Mouse (Mus musculus) heart, embryonic 11.5 days (tissue): ENCODE results near the gene Tmcc3. TPM values are rescaled to one million over a fixed set of nuclear protein-coding genes. Genes with fewer than 3 reads are reported as not detected.

Experiments used
- ATAC-seq: fragments of 200-750 bp; cut with Nextera tagmentation; replicated peaks from 2 replicates; pipeline ENCODE4 v1.8.0; 2017; ENCODE audit warnings: moderate library complexity; ENCODE audit not compliant: insufficient number of reproducible peaks, low FRiP score, low TSS enrichment
- H3K27ac ChIP-seq: fragments of 300-500 bp; sonication (generic); 2 replicates; pipeline ENCODE4 v1.5.1; 2014; ENCODE audit warnings: mild to moderate bottlenecking, low read depth, low read length
- H3K27me3 ChIP-seq: fragments of 300-500 bp; sonication (generic); 2 replicates; pipeline ENCODE4 v1.6.1; 2014; ENCODE audit warnings: mild to moderate bottlenecking, low read length, mixed read lengths; ENCODE audit not compliant: control insufficient read depth, insufficient read depth
- H3K36me3 ChIP-seq: fragments of 300-500 bp; sonication (generic); 2 replicates; pipeline ENCODE4 v1.6.1; 2014; ENCODE audit warnings: mild to moderate bottlenecking, low read length, moderate library complexity, mixed read lengths; ENCODE audit not compliant: control insufficient read depth, insufficient read depth
- H3K4me1 ChIP-seq: fragments of 300-500 bp; sonication (generic); 2 replicates; pipeline ENCODE4 v1.6.1; 2014; ENCODE audit warnings: low read length; ENCODE audit not compliant: control insufficient read depth, insufficient read depth
- H3K4me2 ChIP-seq: fragments of 300-500 bp; sonication (generic); 2 replicates; pipeline ENCODE4 v1.6.1; 2014; ENCODE audit warnings: mild to moderate bottlenecking, moderate library complexity
- H3K4me3 ChIP-seq: fragments of 300-500 bp; sonication (generic); 2 replicates; pipeline ENCODE4 v1.5.1; 2014; ENCODE audit warnings: low read depth, low read length
- H3K9ac ChIP-seq: fragments of 300-500 bp; sonication (generic); 2 replicates; pipeline ENCODE4 v1.6.1; 2014; ENCODE audit warnings: mild to moderate bottlenecking, low read depth, low read length, moderate library complexity
- H3K9me3 ChIP-seq: fragments of 300-500 bp; sonication (generic); replicated peaks from 2 replicates; pipeline ENCODE4 v1.6.1; 2016; ENCODE audit warnings: low read length; ENCODE audit not compliant: control insufficient read depth
- WGBS: fragments of 180-500 bp; shearing (Covaris S2); extraction: QIAGEN DNeasy Blood & Tissue Kit; methylation state at CpG from one replicate; pipeline ENCODE4 v1.1.7; 2014; ENCODE audit not compliant: insufficient replicate concordance; 5-methylcytosine and 5-hydroxymethylcytosine counted together
- polyA plus RNA-seq: library from polyadenylated mRNA; unstranded; fragments of >200 nt; fragmentation: Nextera tagmentation; extraction: Ambion mirVana; gene quantifications from 2 replicates; pipeline ENCODE4 v1.2.1, GENCODE M21; 2014

Gene Tmcc3
- polyA plus RNA-seq, 1 experiment from 2014 or later: 10.9 TPM

- H3K4me1 ChIP-seq: no peaks in the 10 kb centered on the region
- WGBS: 59% methylated on average over 6 of the region's 6 CpGs
- ATAC-seq: no peak
These were observed 97.9 kb downstream of the Tmcc3 start for GRCm38 (mm10) chr10:94409661-94410060.

GRCm38 (mm10) chr10:94411594-94411993 lies 99.8 kb downstream of the Tmcc3 start:
- Histone ChIP-seq H3K4me2 (no peak overlapping the region), H3K4me3 (no peak overlapping the region), H3K27me3 (peaks cover 2% of the 10 kb centered on the region; the same call in 1 of the 2 replicates), H3K27ac (no peak overlapping the region), H3K36me3 (no peaks in the 10 kb centered on the region), H3K9ac (no peak overlapping the region), H3K4me1 (no peaks in the 10 kb centered on the region), H3K9me3 (no peaks in the 10 kb centered on the region)
- WGBS: 80% methylated on average over 9 of the region's 9 CpGs
- ATAC-seq: no peak

More at GRCm38 (mm10) chr10:94409661-94410060, 97.9 kb downstream of the Tmcc3 start:
- H3K4me3 ChIP-seq: no peak overlapping the region
- no peak overlapping the region for H3K9ac ChIP-seq
- H3K9me3 ChIP-seq: no peaks in the 10 kb centered on the region
- no peak overlapping the region for H3K4me2 ChIP-seq
- H3K36me3 ChIP-seq: no peaks in the 10 kb centered on the region
- H3K27ac ChIP-seq: no peak overlapping the region
- peaks cover 2% of the 10 kb centered on the region; the same call in 1 of the 2 replicates for H3K27me3 ChIP-seq

- Histone ChIP-seq H3K27me3 (no peaks in the 10 kb centered on the region; the same call in 1 of the 2 replicates), H3K9me3 (no peaks in the 10 kb centered on the region), H3K4me2 (no peak overlapping the region), H3K4me3 (no peak overlapping the region), H3K9ac (no peak overlapping the region), H3K4me1 (no peaks in the 10 kb centered on the region), H3K36me3 (no peaks in the 10 kb centered on the region), H3K27ac (no peak overlapping the region)
- no peak for ATAC-seq
- 52% methylated on average over 8 of the region's 8 CpGs for WGBS
These were observed 102.3 kb downstream of the Tmcc3 start for GRCm38 (mm10) chr10:94413770-94414651.

GRCm38 (mm10) chr10:94415950-94416844 lies 104.4 kb downstream of the Tmcc3 start:
- Histone ChIP-seq H3K9ac (no peak overlapping the region), H3K4me3 (no peak overlapping the region), H3K4me1 (no peaks in the 10 kb centered on the region), H3K27me3 (no peaks in the 10 kb centered on the region; the same call in 1 of the 2 replicates), H3K36me3 (no peaks in the 10 kb centered on the region), H3K4me2 (no peak overlapping the region), H3K9me3 (no peaks in the 10 kb centered on the region), H3K27ac (no peak overlapping the region)
- 53% methylated on average over 22 of the region's 22 CpGs for WGBS
- no peak for ATAC-seq

GRCm38 (mm10) chr10:94417643-94418042 lies 105.9 kb downstream of the Tmcc3 start:
- whole genome bisulfite sequencing: 80% methylated on average over 4 of the region's 4 CpGs
- no peaks in the 10 kb centered on the region; the same call in 1 of the 2 replicates for H3K27me3 ChIP-seq
- H3K4me2 ChIP-seq: no peak overlapping the region
- no peak overlapping the region for H3K9ac ChIP-seq
- no peak overlapping the region for H3K4me3 ChIP-seq
- ATAC-seq: no peak
- H3K9me3 ChIP-seq: no peaks in the 10 kb centered on the region
- H3K36me3 ChIP-seq: no peaks in the 10 kb centered on the region
- H3K27ac ChIP-seq: no peak overlapping the region
- no peaks in the 10 kb centered on the region for H3K4me1 ChIP-seq

GRCm38 (mm10) chr10:94426000-94426920 lies 114.5 kb downstream of the Tmcc3 start:
- Histone ChIP-seq H3K9me3 (no peaks in the 10 kb centered on the region), H3K36me3 (no peaks in the 10 kb centered on the region), H3K4me3 (no peak overlapping the region), H3K27me3 (no peaks in the 10 kb centered on the region), H3K9ac (no peak overlapping the region), H3K4me2 (peak overlapping the region; percentile 19; the same call in 1 of the 2 replicates), H3K4me1 (no peaks in the 10 kb centered on the region), H3K27ac (no peak overlapping the region)
- WGBS: 51% methylated on average over 12 of the region's 12 CpGs
- ATAC-seq: peak; percentile 42; the same call in 1 of the 2 replicates

GRCm38 (mm10) chr10:94426921-94427270 lies 115.1 kb downstream of the Tmcc3 start:
- Histone ChIP-seq H3K4me2 (no peak overlapping the region), H3K9ac (no peak overlapping the region), H3K4me1 (no peaks in the 10 kb centered on the region), H3K27me3 (no peaks in the 10 kb centered on the region), H3K27ac (no peak overlapping the region), H3K36me3 (no peaks in the 10 kb centered on the region), H3K4me3 (no peak overlapping the region), H3K9me3 (no peaks in the 10 kb centered on the region)
- 85% methylated on average over 15 of the region's 15 CpGs for WGBS
- no peak for ATAC-seq
